Mouse (Mus musculus) MEL (cell line): ENCODE measurements at regions not wholly inside any gene's neighbourhood (a gene's known extent, or its start where the extent isn't known, plus 50 kb on each side); places are given as distances from the start of the nearest gene placed in this dataset.
A peak's percentile ranks its signal among the peaks of the same experiment; 100 is the strongest.

Experiments
- DNase-seq: peaks from one replicate; pipeline ENCODE4 v3.0.0; 2011; ENCODE audit warnings: low read depth, low spot score
- H3K27ac ChIP-seq: 2 replicates; pipeline ENCODE4 v1.5.1; 2012; ENCODE audit warnings: low read depth, mild to moderate bottlenecking, control low read depth, low read length, moderate library complexity; ENCODE audit not compliant: control insufficient read depth
- H3K27me3 ChIP-seq, 2 experiments: fragments of 150-350 bp in 1 of 2; sonication (generic) in 1 of 2; 2 replicates each; pipeline ENCODE4 v1.6.1; 2012; ENCODE audit warnings: low read length in 2 of 2, mild to moderate bottlenecking in 2 of 2, improper control_type of control experiment in 1 of 2, moderate library complexity in 1 of 2; ENCODE audit not compliant: insufficient read depth in 2 of 2, control insufficient read depth in 1 of 2
- H3K36me3 ChIP-seq, 2 experiments: 2 replicates each; pipeline ENCODE4 v1.6.1; 2012 to 2014; ENCODE audit warnings: low read length in 2 of 2, improper control_type of control experiment in 1 of 2, inconsistent platforms in 1 of 2, mild to moderate bottlenecking in 1 of 2; ENCODE audit not compliant: insufficient read depth in 2 of 2, control insufficient read depth in 1 of 2
- H3K4me1 ChIP-seq, 2 experiments: fragments of 150-350 bp in 1 of 2; sonication (generic) in 1 of 2; 2 replicates each; pipeline ENCODE4 v1.6.1; 2012; ENCODE audit warnings: low read length in 2 of 2, improper control_type of control experiment in 1 of 2, mild to moderate bottlenecking in 1 of 2; ENCODE audit not compliant: insufficient read depth in 2 of 2, control insufficient read depth in 1 of 2
- H3K4me3 ChIP-seq, 2 experiments: fragments of 150-350 bp in 1 of 2; sonication (generic) in 1 of 2; 2 replicates each; pipeline ENCODE4 v1.5.1; 2012; ENCODE audit warnings: low read depth in 2 of 2, low read length in 2 of 2, mild to moderate bottlenecking in 2 of 2, moderate library complexity in 2 of 2, control low read depth in 1 of 2, improper control_type of control experiment in 1 of 2; ENCODE audit not compliant: control insufficient read depth in 1 of 2, insufficient read depth in 1 of 2
- H3K79me2 ChIP-seq: 2 replicates; pipeline ENCODE4 v1.6.1; 2012; ENCODE audit warnings: mild to moderate bottlenecking, low read length, moderate library complexity; ENCODE audit not compliant: control insufficient read depth, poor library complexity, insufficient read depth
- H3K9ac ChIP-seq: 2 replicates; pipeline ENCODE4 v1.6.1; 2012; ENCODE audit warnings: low read depth, mild to moderate bottlenecking, control low read depth, low read length, moderate library complexity; ENCODE audit not compliant: control insufficient read depth, poor library complexity, severe bottlenecking
- H3K9me3 ChIP-seq: fragments of 150-350 bp; sonication (generic); replicated peaks from 2 replicates; pipeline ENCODE4 v1.6.1; 2012; ENCODE audit warnings: mild to moderate bottlenecking, low read length, improper control_type of control experiment, moderate library complexity; ENCODE audit not compliant: insufficient read depth
- BHLHE40 ChIP-seq: IDR thresholded peaks from 2 replicates; pipeline ENCODE4 v1.6.1; 2012; ENCODE audit warnings: low read depth, mild to moderate bottlenecking, inconsistent platforms, low read length, improper control_type of control experiment, borderline replicate concordance
- CHD1 ChIP-seq: IDR thresholded peaks from 2 replicates; pipeline ENCODE4 v1.6.1; 2012; ENCODE audit warnings: low read depth, mild to moderate bottlenecking, inconsistent platforms, low read length, improper control_type of control experiment
- CHD2 ChIP-seq: IDR thresholded peaks from 2 replicates; pipeline ENCODE4 v1.6.1; 2011; ENCODE audit warnings: low read length, improper control_type of control experiment
- E2F4 ChIP-seq: IDR thresholded peaks from 2 replicates; pipeline ENCODE4 v1.6.1; 2011; ENCODE audit warnings: low read depth, low read length, improper control_type of control experiment, borderline replicate concordance
- ELF1 ChIP-seq: IDR thresholded peaks from 2 replicates; pipeline ENCODE4 v1.6.1; 2014; ENCODE audit warnings: low read depth, mild to moderate bottlenecking, inconsistent platforms, low read length, improper control_type of control experiment, moderate library complexity
- EP300 ChIP-seq, 2 experiments: IDR thresholded peaks; 2 replicates each; pipeline ENCODE4 v1.6.1; 2011; ENCODE audit warnings: improper control_type of control experiment in 2 of 2, low read length in 2 of 2, low read depth in 1 of 2, mild to moderate bottlenecking in 1 of 2
- GABPA ChIP-seq: IDR thresholded peaks from 2 replicates; pipeline ENCODE4 v1.6.1; 2012; ENCODE audit warnings: low read depth, mild to moderate bottlenecking, inconsistent platforms, low read length, improper control_type of control experiment, moderate library complexity
- GATA1 ChIP-seq: IDR thresholded peaks from 2 replicates; pipeline ENCODE4 v1.6.1; 2011; ENCODE audit warnings: low read depth, low read length, improper control_type of control experiment
- MXI1 ChIP-seq: IDR thresholded peaks from 2 replicates; pipeline ENCODE4 v1.6.1; 2011; ENCODE audit warnings: mild to moderate bottlenecking, low read depth, low read length, improper control_type of control experiment
- MYB ChIP-seq: IDR thresholded peaks from 2 replicates; pipeline ENCODE4 v1.6.1; 2011; ENCODE audit warnings: mild to moderate bottlenecking, low read depth, low read length, improper control_type of control experiment
- POLR2AphosphoS2 ChIP-seq: IDR thresholded peaks from 2 replicates; pipeline ENCODE4 v1.6.1; 2011; ENCODE audit warnings: low read length, improper control_type of control experiment
- TAL1 ChIP-seq: IDR thresholded peaks from 2 replicates; pipeline ENCODE4 v1.6.1; 2012; ENCODE audit warnings: mild to moderate bottlenecking, inconsistent platforms, low read length, moderate library complexity, mixed read lengths
- ZKSCAN1 ChIP-seq: IDR thresholded peaks from 2 replicates; pipeline ENCODE4 v1.6.1; 2012; ENCODE audit warnings: low read depth, mild to moderate bottlenecking, inconsistent platforms, low read length, improper control_type of control experiment, moderate library complexity
- ZNF384 ChIP-seq: IDR thresholded peaks from 2 replicates; pipeline ENCODE4 v1.6.1; 2012; ENCODE audit warnings: low read depth, mild to moderate bottlenecking, inconsistent platforms, low read length, improper control_type of control experiment

DNA sequence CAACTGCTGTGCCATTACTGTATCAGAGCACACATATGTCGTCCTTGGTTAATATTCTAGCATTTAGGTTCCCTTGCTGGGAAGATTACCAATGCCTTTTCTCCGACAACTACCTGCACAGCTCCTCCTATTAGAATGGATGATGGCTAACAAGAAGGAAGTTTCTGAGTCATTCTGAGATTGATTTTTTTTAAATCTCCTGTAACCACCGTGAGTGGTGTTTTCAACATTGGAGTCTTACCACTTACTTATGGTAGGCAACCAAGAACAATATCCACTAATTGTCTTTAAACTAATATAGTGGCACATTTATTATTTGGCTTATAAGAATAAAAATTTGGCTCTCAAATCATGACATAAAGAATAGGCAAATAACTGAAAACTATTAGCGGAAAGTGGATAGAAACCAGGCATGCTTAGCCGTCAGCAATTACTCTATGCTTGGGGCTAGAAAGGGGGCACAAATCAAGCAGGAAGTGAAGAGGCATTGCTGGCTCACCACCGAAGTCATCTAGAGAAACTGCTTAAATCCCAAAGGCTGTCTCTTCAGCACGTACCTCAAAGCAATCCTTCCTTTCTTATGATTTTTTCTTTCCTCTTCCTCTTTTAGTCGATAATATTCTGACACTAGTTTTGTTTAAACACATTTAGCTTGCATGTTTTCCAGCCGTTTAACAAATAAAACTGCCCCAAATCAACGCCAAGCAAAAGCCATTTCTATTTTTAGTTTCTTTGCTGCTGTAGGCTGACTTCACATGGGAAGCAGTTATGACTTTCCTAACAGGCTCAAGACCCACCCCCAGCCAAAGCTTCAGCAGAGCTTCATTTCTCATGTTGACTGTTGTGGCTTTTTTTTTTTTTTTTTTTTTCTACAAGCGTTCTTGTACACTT is 484.8 kb upstream of the Gm7489 start:
- H3K4me1 ChIP-seq: no peaks in the 10 kb centered on the region
- no peaks in the 10 kb centered on the region for H3K9me3 ChIP-seq
- H3K27me3 ChIP-seq: peaks cover 0 to 2% of the 10 kb centered on the region in 2 experiments; a peak in 2 of 4 replicates
- peak; percentile 38 for DNase-seq
- H3K4me3 ChIP-seq: no peak overlapping the region
- no peaks in the 10 kb centered on the region; a peak in 1 of 4 replicates for H3K36me3 ChIP-seq
- no peaks in the 10 kb centered on the region for H3K79me2 ChIP-seq
- TF ChIP-seq ZKSCAN1 (no peak), CHD1 (no peak), ZNF384 (peak; percentile 91), GABPA (no peak), EP300 (IDR thresholded peaks at IDR 0.05; ENCODE audit: low read depth in 1 of 2, low read length in 2 of 2) (no peak), POLR2AphosphoS2 (no peak)
- no peak overlapping the region for H3K27ac ChIP-seq
- H3K9ac ChIP-seq: no peak overlapping the region

- no peak overlapping the region for H3K27ac ChIP-seq
- no peaks in the 10 kb centered on the region; a peak in 1 of 4 replicates for H3K36me3 ChIP-seq
- no peaks in the 10 kb centered on the region for H3K9me3 ChIP-seq
- H3K4me1 ChIP-seq: no peaks in the 10 kb centered on the region
- peaks cover 0 to 2% of the 10 kb centered on the region in 2 experiments; a peak in 2 of 4 replicates for H3K27me3 ChIP-seq
- no peak for DNase-seq
- H3K9ac ChIP-seq: no peak overlapping the region
- no peak overlapping the region for H3K4me3 ChIP-seq
- H3K79me2 ChIP-seq: no peaks in the 10 kb centered on the region
- TF ChIP-seq GATA1 (no peak), TAL1 (no peak), MXI1 (no peak), BHLHE40 (no peak), ELF1 (no peak), CHD2 (no peak), MYB (no peak), E2F4 (no peak)
Measured at GRCm38 (mm10) chr15:53400554-53400846, 484.2 kb upstream of the Gm7489 start.
